Mouse (Mus musculus): ENCODE measurements at regions not wholly inside any gene's neighbourhood (a gene's known extent, or its start where the extent isn't known, plus 50 kb on each side); places are given as distances from the start of the nearest gene placed in this dataset.

GRCm38 (mm10) chr5:119355471-119355870 is 315.0 kb upstream of the Tbx3 start:
- Histone ChIP-seq H3K4me2 (ENCODE audit: low read depth) (no peak overlapping the region), H3K36me3 (ENCODE audit: control insufficient read depth, insufficient read depth) (no peaks in the 10 kb centered on the region), H3K4me3 (no peak overlapping the region), H3K79me2 (ENCODE audit: control insufficient read depth, insufficient read depth) (no peaks in the 10 kb centered on the region), H3ac (ENCODE audit: control insufficient read depth, insufficient read length) (no peak overlapping the region), H3K27me3 (ENCODE audit: control insufficient read depth, insufficient read depth, insufficient read length) (no peaks in the 10 kb centered on the region)
- TF ChIP-seq REST (IDR thresholded peaks at IDR 0.05; ENCODE audit: insufficient read depth, insufficient read length) (no peak), MYOD1 (IDR thresholded peaks at IDR 0.05; ENCODE audit: control insufficient read depth in 1 of 3, insufficient read length in 2 of 3, low read depth in 2 of 3) (no peak), POLR2AphosphoS2 (IDR thresholded peaks at IDR 0.05; ENCODE audit: insufficient read length, low read depth) (no peak), CEBPB (IDR thresholded peaks at IDR 0.05; ENCODE audit: insufficient read depth, poor library complexity, severe bottlenecking) (no peak), USF1 (IDR thresholded peaks at IDR 0.05; ENCODE audit: low read depth) (no peak)

- Histone ChIP-seq H3K27me3 (ENCODE audit: control insufficient read depth, insufficient read depth, insufficient read length) (no peaks in the 10 kb centered on the region), H3K79me2 (ENCODE audit: control insufficient read depth, insufficient read depth) (no peaks in the 10 kb centered on the region), H3K4me2 (ENCODE audit: low read depth) (no peak overlapping the region), H3K4me3 (no peak overlapping the region), H3K36me3 (ENCODE audit: control insufficient read depth, insufficient read depth) (no peaks in the 10 kb centered on the region), H3ac (ENCODE audit: control insufficient read depth, insufficient read length) (no peak overlapping the region)
- TF ChIP-seq USF1 (IDR thresholded peaks at IDR 0.05; ENCODE audit: low read depth) (no peak), TCF12 (IDR thresholded peaks at IDR 0.05; ENCODE audit: insufficient read depth, poor library complexity, severe bottlenecking) (no peak), TCF3 (IDR thresholded peaks at IDR 0.05; ENCODE audit: insufficient read length, low read depth) (no peak), MAX (IDR thresholded peaks at IDR 0.05; ENCODE audit: low read depth) (no peak), POLR2A (IDR thresholded peaks at IDR 0.05; ENCODE audit: insufficient read length, low read depth) (no peak), MYOD1 (IDR thresholded peaks at IDR 0.05; ENCODE audit: control insufficient read depth in 1 of 3, insufficient read length in 2 of 3, low read depth in 2 of 3) (no peak), SRF (IDR thresholded peaks at IDR 0.05; ENCODE audit: control insufficient read depth, insufficient read length, low read depth) (no peak), REST (IDR thresholded peaks at IDR 0.05; ENCODE audit: insufficient read depth, insufficient read length) (no peak), E2F4 (IDR thresholded peaks at IDR 0.05; ENCODE audit: insufficient read depth) (no peak), CEBPB (IDR thresholded peaks at IDR 0.05; ENCODE audit: insufficient read depth, poor library complexity, severe bottlenecking) (no peak), MYOG (IDR thresholded peaks at IDR 0.05; ENCODE audit: control insufficient read depth in 1 of 3, insufficient read depth in 1 of 3, insufficient read length in 2 of 3, low read depth in 2 of 3) (no peak), POLR2AphosphoS2 (IDR thresholded peaks at IDR 0.05; ENCODE audit: insufficient read length, low read depth) (no peak)
Observed at GRCm38 (mm10) chr5:119356051-119356450, 314.4 kb upstream of the Tbx3 start.

GRCm38 (mm10) chr5:119359709-119360108 is 310.8 kb upstream of the Tbx3 start:
- no peak overlapping the region for H3K4me2 ChIP-seq (ENCODE audit: low read depth)
- no peaks in the 10 kb centered on the region for H3K27me3 ChIP-seq (ENCODE audit: control insufficient read depth, insufficient read depth, insufficient read length)

DNA sequence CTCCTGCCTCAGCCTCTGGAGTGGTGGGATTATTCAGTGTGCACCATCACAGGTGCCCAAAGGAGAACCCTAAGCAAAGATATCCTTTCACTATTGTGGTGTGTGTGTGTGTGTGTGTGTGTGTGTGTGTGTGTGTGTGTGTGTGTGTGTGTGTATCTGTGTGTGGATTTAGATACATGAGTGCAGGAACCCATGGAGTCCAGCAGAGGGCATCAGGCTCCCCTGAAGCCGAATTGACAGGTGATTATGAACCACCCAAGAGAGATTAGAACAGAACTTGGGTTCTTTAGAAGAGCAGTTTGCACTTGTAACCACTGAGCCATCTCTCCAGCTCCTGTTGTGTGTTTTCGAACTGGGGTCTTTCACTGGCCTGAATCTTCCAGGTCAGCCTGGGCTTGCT is 310.1 kb upstream of the Tbx3 start:
- TF ChIP-seq TCF3 (IDR thresholded peaks at IDR 0.05; ENCODE audit: insufficient read length, low read depth) (no peak), REST (IDR thresholded peaks at IDR 0.05; ENCODE audit: insufficient read depth, insufficient read length) (no peak), USF1 (IDR thresholded peaks at IDR 0.05; ENCODE audit: low read depth) (no peak), MAX (IDR thresholded peaks at IDR 0.05; ENCODE audit: low read depth) (no peak), POLR2A (IDR thresholded peaks at IDR 0.05; ENCODE audit: insufficient read length, low read depth) (no peak), MYOD1 (IDR thresholded peaks at IDR 0.05; ENCODE audit: control insufficient read depth in 1 of 3, insufficient read length in 2 of 3, low read depth in 2 of 3) (no peak), CEBPB (IDR thresholded peaks at IDR 0.05; ENCODE audit: insufficient read depth, poor library complexity, severe bottlenecking) (no peak), MYOG (IDR thresholded peaks at IDR 0.05; ENCODE audit: control insufficient read depth in 1 of 3, insufficient read depth in 1 of 3, insufficient read length in 2 of 3, low read depth in 2 of 3) (no peak), E2F4 (IDR thresholded peaks at IDR 0.05; ENCODE audit: insufficient read depth) (no peak), TCF12 (IDR thresholded peaks at IDR 0.05; ENCODE audit: insufficient read depth, poor library complexity, severe bottlenecking) (no peak), POLR2AphosphoS2 (IDR thresholded peaks at IDR 0.05; ENCODE audit: insufficient read length, low read depth) (no peak)
- H3K27me3 ChIP-seq (ENCODE audit: control insufficient read depth, insufficient read depth, insufficient read length) = no peaks in the 10 kb centered on the region

More at GRCm38 (mm10) chr5:119359709-119360108, 310.8 kb upstream of the Tbx3 start:
- no peak for TF ChIP-seq MYOG (IDR thresholded peaks at IDR 0.05; ENCODE audit: control insufficient read depth in 1 of 3, insufficient read depth in 1 of 3, insufficient read length in 2 of 3, low read depth in 2 of 3)
- TF ChIP-seq MYOD1 (IDR thresholded peaks at IDR 0.05; ENCODE audit: control insufficient read depth in 1 of 3, insufficient read length in 2 of 3, low read depth in 2 of 3) = no peak
- no peak for TF ChIP-seq POLR2AphosphoS2 (IDR thresholded peaks at IDR 0.05; ENCODE audit: insufficient read length, low read depth)
- TF ChIP-seq TCF12 (IDR thresholded peaks at IDR 0.05; ENCODE audit: insufficient read depth, poor library complexity, severe bottlenecking) = no peak
- no peak for TF ChIP-seq REST (IDR thresholded peaks at IDR 0.05; ENCODE audit: insufficient read depth, insufficient read length)
- no peak for TF ChIP-seq USF1 (IDR thresholded peaks at IDR 0.05; ENCODE audit: low read depth)
- no peak for TF ChIP-seq SRF (IDR thresholded peaks at IDR 0.05; ENCODE audit: control insufficient read depth, insufficient read length, low read depth)
- no peak for TF ChIP-seq POLR2A (IDR thresholded peaks at IDR 0.05; ENCODE audit: insufficient read length, low read depth)
- no peak for TF ChIP-seq TCF3 (IDR thresholded peaks at IDR 0.05; ENCODE audit: insufficient read length, low read depth)
- TF ChIP-seq E2F4 (IDR thresholded peaks at IDR 0.05; ENCODE audit: insufficient read depth) = no peak
- TF ChIP-seq CEBPB (IDR thresholded peaks at IDR 0.05; ENCODE audit: insufficient read depth, poor library complexity, severe bottlenecking) = no peak
- no peak for TF ChIP-seq MAX (IDR thresholded peaks at IDR 0.05; ENCODE audit: low read depth)
- H3K79me2 ChIP-seq (ENCODE audit: control insufficient read depth, insufficient read depth) = no peaks in the 10 kb centered on the region
- no peaks in the 10 kb centered on the region for H3K36me3 ChIP-seq (ENCODE audit: control insufficient read depth, insufficient read depth)
- H3K4me3 ChIP-seq = no peak overlapping the region
- H3ac ChIP-seq (ENCODE audit: control insufficient read depth, insufficient read length) = no peak overlapping the region

More for the DNA sequence above, 310.1 kb upstream of the Tbx3 start:
- Histone ChIP-seq H3K36me3 (ENCODE audit: control insufficient read depth, insufficient read depth) (no peaks in the 10 kb centered on the region), H3K79me2 (ENCODE audit: control insufficient read depth, insufficient read depth) (no peaks in the 10 kb centered on the region), H3ac (ENCODE audit: control insufficient read depth, insufficient read length) (no peak overlapping the region), H3K4me3 (no peak overlapping the region), H3K4me2 (ENCODE audit: low read depth) (no peak overlapping the region)
